Mouse (Mus musculus): ENCODE measurements around the gene Acadvl. TPM values are rescaled to one million over a fixed set of nuclear protein-coding genes. Genes with fewer than 3 reads are reported as not detected.
A peak's percentile ranks its signal among the peaks of the same experiment; 100 is the strongest.

Acadvl gene
- total RNA-seq (2021) = 10 to 100 TPM; 57.4 to 59.3 TPM

DNA sequence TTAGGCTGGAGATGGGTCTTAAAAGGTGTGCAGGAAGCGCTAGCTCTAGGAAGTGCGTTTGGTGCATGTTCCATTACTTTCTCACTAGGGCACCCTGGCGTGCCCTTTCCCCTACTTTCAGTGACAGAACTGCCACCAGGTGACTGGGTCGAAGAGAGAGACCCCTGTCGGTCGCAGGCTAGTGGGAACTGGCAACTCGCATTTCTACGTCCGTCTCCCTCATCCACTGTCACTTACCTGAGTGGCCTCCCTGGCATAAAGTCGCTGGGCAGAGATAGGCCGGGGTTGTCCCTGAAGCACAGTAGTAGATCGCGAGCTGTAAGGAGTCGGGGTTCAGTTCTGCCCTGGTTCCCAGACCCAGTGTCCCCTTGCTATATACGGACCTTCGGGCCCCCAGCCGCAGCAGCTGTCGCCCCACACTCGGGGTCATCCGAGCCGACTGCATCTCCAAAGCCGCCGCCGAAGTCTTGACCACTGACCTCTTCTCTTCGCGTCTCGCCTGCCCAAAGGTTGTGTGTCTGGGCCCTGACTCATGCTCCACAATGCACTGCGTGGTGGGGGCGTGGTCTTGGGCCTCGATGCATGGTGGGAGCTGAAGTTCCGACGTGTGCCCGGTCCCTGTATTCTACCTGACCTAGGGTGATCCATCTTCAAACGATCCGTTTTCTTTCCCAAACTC, at the start of gene Acadvl:
Gene Acadvl, minus strand, starts transcription at position 532 of the 679 bp plus-strand sequence.
- DNase-seq (ENCODE audit: low spot score in 2 of 2) = peak; percentile 89 to 93
- intact Hi-C loops (cut with DNase I) = no loop called here

DNA sequence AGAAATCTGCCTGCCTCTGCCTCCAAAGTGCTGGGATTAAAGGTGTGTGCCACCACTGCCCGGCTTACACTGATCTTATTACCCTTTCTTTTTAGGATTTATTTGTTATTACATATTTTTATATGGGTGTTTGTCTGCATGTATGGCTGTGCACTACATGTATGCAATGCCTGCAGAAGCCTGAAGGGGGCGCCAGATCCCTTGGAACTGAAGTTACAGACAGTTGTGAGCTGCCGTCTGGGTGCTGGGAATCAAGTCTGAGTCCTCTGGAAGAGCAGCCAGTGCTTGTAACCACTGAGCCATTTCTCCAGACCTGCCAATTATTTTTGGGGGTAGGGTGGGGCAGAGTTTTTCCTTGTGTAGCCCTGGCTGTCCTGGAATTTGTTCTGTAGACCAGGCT, 47.8 kb upstream of the Acadvl start:
- intact Hi-C loops (cut with DNase I) = no loop called here

DNA sequence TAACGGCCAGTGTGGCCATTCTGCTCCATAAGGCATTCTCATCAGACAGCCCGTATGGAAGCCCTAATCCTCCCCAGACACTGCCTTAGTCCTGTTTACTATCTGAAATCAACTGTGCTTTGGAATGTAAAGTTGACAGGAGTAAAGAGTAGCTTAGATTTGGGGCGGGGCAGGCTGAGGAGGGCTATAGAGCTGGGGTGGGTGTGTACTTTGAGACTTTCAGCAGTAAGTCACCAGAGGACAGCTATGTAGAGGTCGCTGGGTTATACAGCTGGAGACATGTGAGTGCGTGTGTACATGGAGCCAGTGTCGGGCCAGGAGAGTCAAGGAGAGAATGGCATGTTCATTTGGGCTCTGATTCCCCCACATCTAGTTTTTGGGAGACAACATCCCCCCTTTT, 44.7 kb upstream of the Acadvl start:
- no peak for DNase-seq (ENCODE audit: low spot score in 2 of 2)
- intact Hi-C loops (cut with DNase I) = no loop called here

More for the DNA sequence above, 47.8 kb upstream of the Acadvl start:
- DNase-seq (ENCODE audit: low spot score in 2 of 2) = no peak

GRCm38 (mm10) chr11:70057805-70058204, 42.6 kb upstream of the Acadvl start:
- intact Hi-C loops (cut with DNase I) = loop anchor here (2.0 kb wide), 1 partner anchor 155 kb away; the partner anchor contains the start of gene Slc16a11
- DNase-seq (ENCODE audit: low spot score in 2 of 2) = no peak

GRCm38 (mm10) chr11:70055618-70056214, 40.5 kb upstream of the Acadvl start:
- intact Hi-C loops (cut with DNase I) = loop anchor here (2.0 kb wide), 1 partner anchor 157 kb away; the partner anchor contains the start of gene Slc16a11
- DNase-seq (ENCODE audit: low spot score in 2 of 2) = peak; percentile 46 to 62

DNA sequence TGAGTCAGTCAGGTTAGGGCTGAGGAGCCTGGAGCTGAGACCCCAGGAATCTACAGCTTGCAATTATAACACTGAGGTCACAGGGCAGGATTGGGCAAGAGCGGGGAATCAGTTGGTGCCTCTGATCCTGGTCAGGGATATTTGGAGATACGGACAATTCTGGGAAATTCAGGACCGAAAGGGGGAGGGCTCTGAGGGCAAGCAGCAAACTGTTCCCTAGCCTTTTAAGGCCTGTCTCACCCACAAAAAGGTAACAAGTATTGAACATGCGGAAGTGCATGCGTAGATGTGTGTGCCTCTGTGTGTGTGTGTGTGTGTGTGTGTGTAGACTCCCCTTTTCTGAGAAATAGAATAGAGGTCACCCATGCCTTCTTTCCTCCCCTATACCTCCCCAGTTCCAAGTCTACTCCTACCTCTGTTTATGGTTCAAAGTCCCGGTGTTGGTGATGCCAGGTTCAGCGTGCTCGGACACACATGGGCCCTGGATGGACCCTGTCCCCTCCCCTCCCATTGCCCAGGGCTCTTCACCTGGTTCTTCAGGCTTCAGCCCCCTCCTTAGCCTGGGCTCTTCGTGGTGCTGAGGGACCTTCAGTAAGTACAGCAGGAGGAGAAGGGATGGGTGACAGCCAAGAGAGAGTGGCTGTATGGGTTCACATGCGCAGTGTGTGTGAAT, 38.8 kb upstream of the Acadvl start, which contains the start of gene Asgr1:
Gene Asgr1, plus strand, starts transcription at position 188 of the 673 bp plus-strand sequence.
- intact Hi-C loops (cut with DNase I) = no loop called here
- no peak for DNase-seq (ENCODE audit: low spot score in 2 of 2)

DNA sequence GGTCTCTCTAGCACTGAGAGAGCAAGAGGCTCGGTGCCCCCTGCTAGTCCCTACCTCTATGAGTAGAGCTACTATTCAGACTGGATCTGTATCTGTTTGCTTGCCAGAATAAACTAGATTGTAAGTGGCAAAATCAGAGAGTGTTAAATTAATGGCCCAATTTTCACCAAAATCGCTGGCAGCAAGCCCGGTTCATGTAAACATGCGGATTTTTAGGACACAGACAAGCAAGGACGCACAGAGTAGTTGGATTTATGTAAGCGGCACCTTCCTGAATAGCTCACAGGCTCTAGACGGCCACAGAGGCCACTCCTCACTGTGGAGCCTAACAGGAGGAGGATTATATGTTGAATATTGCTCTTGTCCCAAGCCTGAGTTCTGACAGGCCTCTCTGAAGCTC, 37.9 kb upstream of the Acadvl start:
- no peak for DNase-seq (ENCODE audit: low spot score in 2 of 2)
- intact Hi-C loops (cut with DNase I) = no loop called here

DNA sequence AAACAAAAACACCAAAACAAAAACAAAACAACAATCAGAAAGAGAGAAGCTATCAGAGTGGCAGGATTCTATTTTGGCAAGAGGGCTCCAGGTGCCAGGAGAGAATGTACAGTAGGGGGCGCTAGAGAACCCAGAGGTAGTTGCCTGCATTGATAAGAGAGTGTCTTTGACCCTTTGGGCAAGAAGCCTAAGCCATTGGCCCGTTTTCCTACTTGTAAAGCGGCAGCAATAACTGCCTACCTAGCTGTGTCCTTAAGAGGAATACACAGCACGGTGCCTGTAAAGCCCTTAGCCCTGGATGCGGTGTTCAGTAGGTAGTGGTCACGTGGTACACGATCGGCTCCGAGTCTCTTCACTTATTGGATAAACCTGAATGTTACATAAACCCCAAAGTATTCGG, 34.6 kb upstream of the Acadvl start:
- DNase-seq (ENCODE audit: low spot score in 2 of 2) = peak in 1 of 2 experiments; percentile 55
- intact Hi-C loops (cut with DNase I) = no loop called here

- intact Hi-C loops (cut with DNase I) = no loop called here
- no peak for DNase-seq (ENCODE audit: low spot score in 2 of 2)
These were observed 34.2 kb upstream of the Acadvl start for GRCm38 (mm10) chr11:70049366-70049765.

DNA sequence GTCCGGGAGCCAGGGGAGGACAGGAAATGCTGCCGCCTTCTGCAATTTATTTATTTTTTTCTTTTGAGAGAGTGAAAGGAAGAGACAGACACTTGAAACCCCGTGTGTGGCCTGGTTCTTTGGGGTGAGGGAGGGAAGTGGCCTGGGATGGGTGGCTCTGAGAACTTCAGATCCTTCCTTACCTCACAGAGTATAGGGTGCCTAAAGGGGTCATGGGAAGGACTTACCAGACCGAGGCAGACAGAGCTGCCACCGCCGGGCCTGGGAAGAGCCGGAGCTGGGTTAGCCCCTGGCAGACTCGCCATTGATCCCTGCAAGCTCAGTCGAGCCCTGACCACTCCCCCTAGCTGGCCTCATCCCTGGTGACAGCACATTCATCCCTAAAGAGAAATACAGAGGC, 30.2 kb upstream of the Acadvl start:
- intact Hi-C loops (cut with DNase I) = no loop called here
- no peak for DNase-seq (ENCODE audit: low spot score in 2 of 2)

DNA sequence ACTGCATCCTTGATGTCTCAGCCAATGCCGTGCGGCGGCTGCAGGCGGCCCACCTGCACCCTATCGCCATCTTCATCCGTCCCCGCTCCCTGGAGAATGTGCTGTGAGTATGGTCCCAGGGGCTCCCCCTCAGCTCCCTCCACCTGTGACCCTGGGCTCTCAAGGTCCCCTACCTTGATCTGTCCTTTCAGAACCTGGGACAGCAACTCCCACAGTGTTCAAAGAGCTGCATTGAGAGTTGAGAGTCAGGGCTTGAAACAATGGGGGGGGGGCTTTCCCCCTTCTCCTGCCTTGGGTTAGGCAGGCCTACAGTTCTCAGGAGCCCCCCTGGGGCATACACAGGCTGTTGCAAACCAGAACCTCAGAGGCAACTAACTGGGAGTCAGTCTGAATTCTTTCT, 28.5 kb upstream of the Acadvl start:
- intact Hi-C loops (cut with DNase I) = no loop called here
- DNase-seq (ENCODE audit: low spot score in 2 of 2) = no peak

- intact Hi-C loops (cut with DNase I) = no loop called here
- DNase-seq (ENCODE audit: low spot score in 2 of 2) = no peak
These were observed 27.3 kb upstream of the Acadvl start for GRCm38 (mm10) chr11:70042309-70043085.

GRCm38 (mm10) chr11:70040184-70040583, 25.0 kb upstream of the Acadvl start:
- peak in 1 of 2 experiments; percentile 79 for DNase-seq (ENCODE audit: low spot score in 2 of 2)
- intact Hi-C loops (cut with DNase I) = no loop called here

- intact Hi-C loops (cut with DNase I) = no loop called here
These were observed 24.4 kb upstream of the Acadvl start for GRCm38 (mm10) chr11:70039631-70040030.

GRCm38 (mm10) chr11:70038174-70038573, 23.0 kb upstream of the Acadvl start:
- DNase-seq (ENCODE audit: low spot score in 2 of 2) = no peak
- intact Hi-C loops (cut with DNase I) = no loop called here

More at GRCm38 (mm10) chr11:70039631-70040030, 24.4 kb upstream of the Acadvl start:
- no peak for DNase-seq (ENCODE audit: low spot score in 2 of 2)

DNA sequence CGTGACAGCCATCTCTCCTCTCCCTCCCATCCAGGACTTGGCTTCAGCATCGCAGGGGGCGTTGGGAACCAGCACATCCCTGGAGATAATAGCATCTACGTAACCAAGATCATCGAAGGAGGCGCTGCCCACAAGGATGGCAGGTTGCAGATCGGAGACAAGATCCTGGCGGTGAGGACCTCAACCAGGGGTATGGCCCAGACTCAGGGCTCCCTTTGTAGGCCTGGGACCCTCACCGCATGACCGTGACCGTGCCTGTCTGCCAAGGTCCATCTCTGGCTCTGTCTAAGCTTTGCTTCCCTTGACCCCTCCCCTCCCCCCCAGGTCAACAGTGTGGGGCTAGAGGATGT, 16.1 kb upstream of the Acadvl start:
- intact Hi-C loops (cut with DNase I) = no loop called here
- DNase-seq (ENCODE audit: low spot score in 2 of 2) = no peak

DNA sequence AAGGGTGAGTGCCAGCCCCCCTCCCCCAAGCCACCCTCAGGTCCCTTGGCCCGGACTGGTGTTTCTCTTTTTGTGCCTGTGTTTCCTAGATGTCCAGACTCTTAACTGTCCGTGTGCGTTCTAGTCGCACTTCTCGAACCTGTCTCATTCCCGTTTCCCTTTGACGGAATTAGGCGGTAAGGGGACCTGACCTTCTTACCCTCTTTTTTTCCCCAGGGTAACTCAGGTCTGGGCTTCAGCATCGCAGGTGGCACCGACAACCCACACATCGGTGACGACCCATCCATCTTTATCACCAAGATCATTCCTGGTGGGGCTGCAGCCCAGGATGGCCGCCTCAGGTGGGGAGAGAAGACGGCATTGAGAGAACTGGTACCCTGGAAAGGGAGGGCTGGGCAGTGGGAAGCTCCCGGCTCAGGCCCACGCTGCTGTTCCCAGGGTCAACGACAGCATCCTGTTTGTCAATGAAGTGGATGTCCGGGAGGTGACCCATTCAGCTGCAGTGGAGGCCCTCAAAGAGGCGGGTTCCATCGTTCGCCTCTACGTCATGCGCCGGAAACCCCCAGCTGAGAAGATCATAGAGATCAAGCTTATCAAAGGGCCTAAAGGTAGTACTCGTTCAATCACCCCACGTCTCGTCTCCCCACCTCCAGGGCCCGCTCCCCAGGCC, 15.6 kb upstream of the Acadvl start:
- DNase-seq (ENCODE audit: low spot score in 2 of 2) = no peak
- intact Hi-C loops (cut with DNase I) = no loop called here

GRCm38 (mm10) chr11:70029829-70030550, 14.8 kb upstream of the Acadvl start:
- intact Hi-C loops (cut with DNase I) = no loop called here
- no peak for DNase-seq (ENCODE audit: low spot score in 2 of 2)
